Comparison of ENCODE assay signal across 19 mouse cellular contexts in the genomic region with DNA sequence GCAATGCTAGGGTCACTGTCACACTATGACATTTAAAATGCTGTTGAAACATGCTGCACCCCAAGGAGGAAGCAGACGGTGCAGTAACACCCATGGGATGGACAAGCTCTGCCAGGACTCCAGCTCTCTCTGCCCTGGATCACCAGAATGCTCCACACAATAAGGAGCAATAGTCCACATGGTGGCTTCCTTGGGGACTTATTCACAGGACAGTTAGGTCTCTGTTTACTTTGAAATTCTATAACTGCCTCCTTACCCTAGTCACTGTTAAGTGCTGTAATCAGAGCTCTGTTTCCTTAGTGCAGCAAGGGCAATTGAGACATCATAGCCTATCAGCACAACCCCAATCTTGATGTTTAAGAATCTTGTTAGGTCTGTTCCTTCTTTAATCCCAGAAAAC.
"Had no signal": no experiment of that assay in that cellular context is flagged by ENCODE, and none has a peak within 500 bp of the region (broad histone marks: within the 10 kb centered on the region; RNA-seq: fewer than 3 reads in every experiment).

No protein-coding gene starts in this region.

- DNase-seq: kidney, adult 18-20 months; layer of hippocampus, postnatal 36 days; left cerebral cortex, postnatal 4 days; liver, postnatal 0 days; lung, embryonic 14.5 days; thymus, adult 18-20 months; thymus, postnatal 36 days had no signal

- H3K4me1 ChIP-seq: limb, embryonic 12.5 days; limb, embryonic 15.5 days; midbrain, embryonic 12.5 days; midbrain, embryonic 15.5 days; neural tube, embryonic 12.5 days; neural tube, embryonic 15.5 days had no signal

- H3K4me2 ChIP-seq: limb, embryonic 12.5 days; limb, embryonic 15.5 days; liver, embryonic 11.5 days; lung, embryonic 14.5 days; midbrain, embryonic 12.5 days; midbrain, embryonic 15.5 days; neural tube, embryonic 12.5 days; neural tube, embryonic 15.5 days had no signal

- H3K9me3 ChIP-seq: limb, embryonic 12.5 days; limb, embryonic 15.5 days; midbrain, embryonic 12.5 days; midbrain, embryonic 15.5 days; neural tube, embryonic 12.5 days; neural tube, embryonic 15.5 days had no signal

- H3K9ac ChIP-seq: limb, embryonic 12.5 days; limb, embryonic 15.5 days; liver, embryonic 14.5 days; liver, postnatal 0 days; lung, embryonic 14.5 days; midbrain, embryonic 12.5 days; midbrain, embryonic 15.5 days; neural tube, embryonic 12.5 days; neural tube, embryonic 15.5 days had no signal

- ATAC-seq: inflammation-experienced regulatory T-cells, adult 6 months; liver, postnatal 0 days; lung, postnatal 0 days; midbrain, embryonic 15.5 days had no signal

- H3K36me3 ChIP-seq: limb, embryonic 12.5 days; limb, embryonic 15.5 days; midbrain, embryonic 12.5 days; midbrain, embryonic 15.5 days; neural tube, embryonic 12.5 days; neural tube, embryonic 15.5 days had no signal

- H3K4me3 ChIP-seq: left cerebral cortex, adult 2 months; limb, embryonic 12.5 days; limb, embryonic 15.5 days; midbrain, embryonic 12.5 days; midbrain, embryonic 15.5 days; neural tube, embryonic 12.5 days; neural tube, embryonic 15.5 days had no signal

- H3K27me3 ChIP-seq: limb, embryonic 12.5 days; limb, embryonic 15.5 days; midbrain, embryonic 12.5 days; midbrain, embryonic 15.5 days; neural tube, embryonic 12.5 days; neural tube, embryonic 15.5 days had no signal

- H3K27ac ChIP-seq: left cerebral cortex, adult 2 months; limb, embryonic 12.5 days; limb, embryonic 15.5 days; liver, embryonic 14.5 days; macrophage; midbrain, embryonic 12.5 days; midbrain, embryonic 15.5 days; neural tube, embryonic 12.5 days; neural tube, embryonic 15.5 days had no signal
